Mouse (Mus musculus) WW6 (cell line): Measurements from ENCODE around the gene Gm12355.

ENCODE experiments used
- DNase-seq: peaks from one replicate; pipeline ENCODE4 v3.0.0-alpha.2; 2013; ENCODE audit warnings: low read depth, low spot score

Gm12355 gene

GRCm38 (mm10) chr11:98602090-98602690 is 23.3 kb downstream of the Gm12355 start:
- DNase-seq: peak; percentile 79

GRCm38 (mm10) chr11:98599291-98599690 is 26.2 kb downstream of the Gm12355 start:
- no peak for DNase-seq

GRCm38 (mm10) chr11:98598851-98599290 is 26.6 kb downstream of the Gm12355 start:
- DNase-seq: no peak

GRCm38 (mm10) chr11:98597991-98598390 is 27.5 kb downstream of the Gm12355 start, which contains the start of gene Lrrc3c:
Gene Lrrc3c, plus strand, starts transcription at chr11:98598291.
- no peak for DNase-seq

GRCm38 (mm10) chr11:98597363-98597762 is 28.1 kb downstream of the Gm12355 start:
- DNase-seq: peak; percentile 78

GRCm38 (mm10) chr11:98595955-98596354 is 29.5 kb downstream of the Gm12355 start:
- no peak for DNase-seq

GRCm38 (mm10) chr11:98595473-98595872 is 30.0 kb downstream of the Gm12355 start:
- no peak for DNase-seq

GRCm38 (mm10) chr11:98595021-98595420 is 30.4 kb downstream of the Gm12355 start:
- DNase-seq: no peak

- no peak for DNase-seq
Observed at GRCm38 (mm10) chr11:98590548-98591445, 34.7 kb downstream of the Gm12355 start.

- no peak for DNase-seq
Observed at GRCm38 (mm10) chr11:98589306-98589705, 36.2 kb downstream of the Gm12355 start.

GRCm38 (mm10) chr11:98588833-98589281 is 36.6 kb downstream of the Gm12355 start:
- DNase-seq: no peak

- peak; percentile 57 for DNase-seq
Observed at GRCm38 (mm10) chr11:98587684-98588546, 37.5 kb downstream of the Gm12355 start.

- peak; percentile 99 for DNase-seq
Observed at GRCm38 (mm10) chr11:98586892-98587563, 38.4 kb downstream of the Gm12355 start, which contains the start of gene Ormdl3. Gene Ormdl3, minus strand, starts transcription at chr11:98587368.

GRCm38 (mm10) chr11:98586087-98586891 is 39.2 kb downstream of the Gm12355 start:
- no peak for DNase-seq

GRCm38 (mm10) chr11:98584629-98585177 is 40.8 kb downstream of the Gm12355 start:
- DNase-seq: no peak

GRCm38 (mm10) chr11:98584146-98584545 is 41.3 kb downstream of the Gm12355 start:
- no peak for DNase-seq

- DNase-seq: no peak
Observed at GRCm38 (mm10) chr11:98583571-98583970, 41.9 kb downstream of the Gm12355 start.

- no peak for DNase-seq
Observed at GRCm38 (mm10) chr11:98583265-98583552, 42.3 kb downstream of the Gm12355 start.

- no peak for DNase-seq
Observed at GRCm38 (mm10) chr11:98582551-98583264, 42.8 kb downstream of the Gm12355 start.

GRCm38 (mm10) chr11:98582030-98582388 is 43.5 kb downstream of the Gm12355 start:
- DNase-seq: no peak
